Mouse (Mus musculus) spleen, adult 2 months (tissue): ENCODE results near the gene Zfp280b.

Experiments
- CTCF ChIP-seq: fragments of 200-500 bp; IDR thresholded peaks from 2 replicates; pipeline ENCODE4 v1.5.1; 2011; ENCODE audit warnings: mild to moderate bottlenecking, inconsistent platforms; ENCODE audit not compliant: insufficient read depth, insufficient read length, insufficient replicate concordance; ENCODE audit errors: extremely low read depth
- POLR2A ChIP-seq: fragments of 200-500 bp; IDR thresholded peaks from 2 replicates; pipeline ENCODE4 v1.6.1; 2011; ENCODE audit warnings: low read depth, low read length, inconsistent platforms

- TF ChIP-seq CTCF (no peak), POLR2A (no peak)
Observed at GRCm38 (mm10) chr10:76045343-76045742, 12.9 kb downstream of the Zfp280b start.
